Mouse (Mus musculus): ENCODE data around the gene Ect2.

The Ect2 gene

DNA sequence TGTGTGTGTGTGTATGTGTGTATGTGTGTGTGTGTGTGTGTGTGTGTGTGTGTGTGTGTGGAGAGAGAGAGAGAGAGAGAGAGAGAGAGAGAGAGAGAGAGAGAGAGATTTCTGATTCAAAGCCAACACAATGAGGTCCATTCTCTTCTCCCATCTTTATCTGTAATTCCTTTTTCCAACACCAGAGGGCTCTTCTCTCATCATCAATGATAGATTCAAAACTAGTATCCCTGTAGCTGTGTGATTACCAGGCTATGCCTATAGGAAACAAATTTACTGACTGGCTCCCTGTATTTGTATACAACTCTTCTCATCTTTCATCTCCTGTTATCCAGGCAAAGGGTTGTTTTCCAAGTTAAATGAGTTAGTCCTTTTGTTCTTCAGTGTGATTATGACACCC, 86.5 kb downstream of the Ect2 start:
- DNase-seq, result no peak

GRCm38 (mm10) chr3:27064886-27065285, 88.8 kb downstream of the Ect2 start:
- DNase-seq, result no peak

- DNase-seq, result no peak
These were observed 90.0 kb downstream of the Ect2 start for GRCm38 (mm10) chr3:27063399-27064260.

- DNase-seq, result no peak
These were observed 93.2 kb downstream of the Ect2 start for GRCm38 (mm10) chr3:27060441-27060840.

GRCm38 (mm10) chr3:27059529-27060322, 94.0 kb downstream of the Ect2 start:
- no peak for DNase-seq

DNA sequence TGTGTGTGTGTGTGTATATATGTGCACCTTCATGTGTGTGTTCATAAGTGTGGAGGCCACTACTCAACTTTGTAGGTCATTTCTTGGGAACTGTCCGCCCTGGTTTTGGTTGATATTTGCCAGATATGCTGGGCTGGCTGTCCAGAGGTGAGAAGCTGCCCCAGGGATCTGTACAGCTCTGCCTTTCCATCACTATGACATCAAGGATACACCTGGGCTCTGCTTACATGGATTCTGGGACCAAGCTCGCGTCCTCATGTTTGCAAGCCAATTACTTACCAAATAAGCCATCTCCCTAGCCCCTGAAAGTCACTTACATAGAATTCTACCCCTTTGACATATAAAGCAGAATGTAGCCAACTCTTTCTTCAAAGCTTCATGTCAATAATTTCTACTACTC, 98.2 kb downstream of the Ect2 start:
- DNase-seq, result no peak

DNA sequence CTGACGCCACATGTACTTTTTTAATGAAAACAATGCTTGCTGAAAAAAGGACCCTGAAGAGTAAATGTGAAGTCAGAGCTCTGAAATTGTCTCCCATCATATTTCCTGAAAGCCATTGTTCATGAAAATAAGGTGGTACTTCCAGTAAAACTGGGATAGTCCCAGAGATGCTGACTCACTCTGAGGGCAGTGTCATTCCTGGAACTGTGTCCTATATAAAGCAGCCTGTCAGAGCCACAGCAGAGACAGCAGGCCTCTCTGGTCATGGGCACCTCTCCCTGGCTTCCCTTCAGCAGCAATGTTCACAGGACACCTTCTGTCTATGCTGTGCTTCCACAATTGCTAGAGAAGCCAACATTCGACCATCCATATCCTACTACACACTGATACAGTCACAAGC, 98.9 kb downstream of the Ect2 start:
- DNase-seq, result peak in 1 of 2 experiments; percentile 7

Data from cerebellum, postnatal 36 days (tissue).